Mouse (Mus musculus) ovary, postnatal 10 days (tissue): ENCODE measurements at regions not wholly inside any gene's neighbourhood (a gene's known extent, or its start where the extent isn't known, plus 50 kb on each side); places are given as distances from the start of the nearest gene placed in this dataset.

ENCODE experiments used
- DNase-seq: peaks from one replicate; pipeline ENCODE4 v3.0.0; 2022; ENCODE audit warnings: low spot score

- DNase-seq: no peak
Observed at GRCm38 (mm10) chr3:35510314-35510713, 243.6 kb upstream of the Atp11b start.

- no peak for DNase-seq
Observed at GRCm38 (mm10) chr3:35516517-35516916, 237.4 kb upstream of the Atp11b start.

GRCm38 (mm10) chr3:35520131-35520530, 233.8 kb upstream of the Atp11b start:
- no peak for DNase-seq

- DNase-seq: no peak
Observed at GRCm38 (mm10) chr3:35547696-35548095, 206.2 kb upstream of the Atp11b start.

- no peak for DNase-seq
Observed at GRCm38 (mm10) chr3:35551791-35552190, 202.1 kb upstream of the Atp11b start.

- no peak for DNase-seq
Observed at GRCm38 (mm10) chr3:35560425-35560824, 193.5 kb upstream of the Atp11b start.

GRCm38 (mm10) chr3:35574402-35574801, 179.5 kb upstream of the Atp11b start:
- peak; percentile 21 for DNase-seq
